Mouse (Mus musculus): ENCODE measurements around the gene Scnn1a.

The Scnn1a gene

DNA sequence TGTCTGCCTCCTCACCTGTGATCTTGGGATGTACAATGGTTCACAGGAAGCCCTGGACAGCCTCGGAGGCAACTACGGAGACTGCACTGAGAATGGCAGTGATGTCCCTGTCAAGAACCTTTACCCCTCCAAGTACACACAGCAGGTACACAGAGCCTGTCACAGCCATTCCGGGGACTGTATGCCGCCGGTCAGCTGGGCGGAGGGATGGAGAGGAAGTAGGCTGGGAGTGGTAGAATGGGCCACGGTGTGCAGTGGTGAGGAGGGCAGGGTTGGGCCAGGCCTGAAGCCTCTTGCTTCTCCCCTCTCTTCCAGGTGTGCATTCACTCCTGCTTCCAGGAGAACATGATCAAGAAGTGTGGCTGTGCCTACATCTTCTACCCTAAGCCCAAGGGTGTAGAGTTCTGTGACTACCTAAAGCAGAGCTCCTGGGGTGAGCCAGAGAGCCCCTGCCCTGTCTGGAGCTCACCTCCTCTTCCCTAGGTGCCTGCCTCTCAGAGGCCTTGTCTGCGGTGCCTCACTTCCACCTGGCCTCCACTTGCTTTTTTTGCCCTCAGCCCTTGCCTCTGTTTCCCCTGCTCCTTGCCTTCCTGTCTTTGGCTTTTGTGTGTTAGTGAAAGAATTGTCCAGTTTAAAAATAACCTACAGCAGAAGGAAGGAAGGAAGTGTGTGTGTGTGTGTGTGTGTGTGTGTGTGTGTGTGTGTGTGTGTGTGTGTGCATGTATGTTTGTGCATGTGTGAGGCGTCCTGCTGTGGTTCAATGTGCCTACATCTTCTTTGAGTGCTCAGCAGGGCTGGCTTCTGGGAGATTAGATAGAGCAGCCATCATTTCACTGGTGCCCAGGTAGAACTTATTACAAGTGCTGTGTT lies 18.6 kb downstream of the Scnn1a start:
- DNase-seq (ENCODE audit: extremely low read depth, insufficient read length, low spot score) = no peak

DNA sequence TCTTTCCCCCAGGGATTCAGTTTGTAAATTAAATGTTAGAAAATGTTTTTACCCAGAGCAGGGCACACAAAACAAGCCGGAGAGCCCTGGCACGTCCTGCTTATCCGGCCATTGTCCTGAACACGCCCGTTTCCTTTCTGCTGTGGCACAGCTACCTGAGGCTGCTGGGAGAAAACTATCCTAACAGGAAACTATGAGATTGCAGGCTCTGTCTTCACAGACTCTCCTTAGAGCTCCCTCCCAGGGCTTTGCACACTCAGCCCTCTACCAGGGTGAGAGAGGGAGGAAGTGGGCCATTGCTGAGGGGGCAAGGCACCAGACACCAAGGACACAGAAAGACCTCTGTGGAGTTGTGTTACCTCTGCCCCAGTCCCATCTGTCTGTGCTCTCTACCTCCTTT lies 19.8 kb downstream of the Scnn1a start:
- DNase-seq (ENCODE audit: extremely low read depth, insufficient read length, low spot score) = no peak

DNA sequence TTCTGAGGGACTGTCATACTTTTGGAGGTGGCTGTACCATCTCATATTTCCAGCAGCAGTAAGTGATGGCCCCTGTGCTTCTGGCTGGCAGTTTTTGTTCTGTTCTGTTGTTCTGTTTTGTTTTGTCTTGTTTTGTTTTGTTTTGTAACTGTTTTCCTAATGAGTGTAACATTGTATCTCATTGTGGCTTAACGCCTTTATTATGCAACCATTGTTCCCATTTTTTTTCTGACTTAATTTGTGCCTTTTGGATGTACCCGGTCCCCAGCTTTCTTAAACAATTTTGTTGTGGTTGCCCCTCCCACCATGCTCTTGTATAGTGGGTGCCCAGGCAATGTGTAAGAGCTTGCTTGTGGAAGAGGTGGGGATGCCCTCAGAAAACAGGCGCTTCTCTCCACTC lies 21.7 kb downstream of the Scnn1a start:
- no peak for DNase-seq (ENCODE audit: extremely low read depth, insufficient read length, low spot score)

DNA sequence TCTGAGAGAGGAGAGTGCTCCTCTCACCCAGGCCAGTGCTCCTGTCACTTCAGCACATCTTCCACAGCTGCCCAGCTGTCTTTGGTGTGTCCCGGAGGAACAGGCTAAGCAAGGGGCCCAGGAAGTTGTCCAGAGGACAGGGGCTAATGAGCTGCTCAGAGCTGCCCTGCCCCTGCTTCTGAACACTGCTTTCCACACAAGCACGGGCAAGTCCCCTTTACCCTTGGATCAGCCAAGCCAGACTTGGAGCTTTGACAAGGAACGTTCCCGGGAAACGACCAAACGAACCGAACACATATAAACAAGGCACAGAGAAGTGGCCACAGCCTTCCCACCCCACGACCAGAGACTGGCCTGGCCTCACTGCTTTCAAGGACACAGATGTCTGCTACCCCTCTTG lies 23.6 kb downstream of the Scnn1a start:
- DNase-seq (ENCODE audit: extremely low read depth, insufficient read length, low spot score) = no peak

DNA sequence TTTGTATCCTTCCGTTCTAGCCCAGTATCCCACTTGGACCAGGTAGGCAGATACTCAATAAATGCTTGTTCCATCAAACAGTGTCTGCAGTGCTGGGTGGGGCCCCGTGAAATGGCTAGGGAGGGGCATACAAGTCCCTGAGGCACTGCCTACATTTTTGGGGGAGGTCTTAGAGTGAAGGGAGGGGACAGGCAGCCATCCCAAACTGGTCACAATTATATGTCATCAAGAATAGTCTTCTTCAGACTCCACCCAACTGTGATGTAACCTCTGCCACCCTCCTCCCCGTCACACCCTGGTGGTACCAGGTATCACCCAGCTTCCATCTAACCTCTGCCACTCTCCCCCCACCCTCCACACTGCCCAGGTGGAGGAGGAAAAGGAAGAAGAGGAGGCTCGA lies 24.4 kb downstream of the Scnn1a start:
- no peak for DNase-seq (ENCODE audit: extremely low read depth, insufficient read length, low spot score)

DNA sequence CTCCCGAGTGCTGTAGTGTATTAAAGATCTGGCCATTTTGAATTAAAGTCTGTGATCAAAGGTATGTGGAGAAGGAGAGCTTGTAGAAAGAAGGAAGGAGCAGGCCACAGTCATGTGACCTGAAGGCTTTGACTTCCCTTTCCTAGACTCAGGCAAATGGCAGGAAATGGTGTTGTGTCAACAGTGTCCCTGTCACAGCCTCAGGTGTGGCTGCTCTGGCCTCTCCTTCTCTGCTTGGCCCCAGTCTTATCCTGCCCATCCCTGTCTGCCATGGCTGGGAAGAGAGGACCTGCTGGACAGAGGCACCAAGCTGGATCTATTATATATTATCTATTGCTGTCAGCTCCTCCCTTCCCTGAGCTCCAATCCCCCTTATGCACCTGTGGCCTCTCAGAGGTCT lies 25.2 kb downstream of the Scnn1a start:
- no peak for DNase-seq (ENCODE audit: extremely low read depth, insufficient read length, low spot score)

DNA sequence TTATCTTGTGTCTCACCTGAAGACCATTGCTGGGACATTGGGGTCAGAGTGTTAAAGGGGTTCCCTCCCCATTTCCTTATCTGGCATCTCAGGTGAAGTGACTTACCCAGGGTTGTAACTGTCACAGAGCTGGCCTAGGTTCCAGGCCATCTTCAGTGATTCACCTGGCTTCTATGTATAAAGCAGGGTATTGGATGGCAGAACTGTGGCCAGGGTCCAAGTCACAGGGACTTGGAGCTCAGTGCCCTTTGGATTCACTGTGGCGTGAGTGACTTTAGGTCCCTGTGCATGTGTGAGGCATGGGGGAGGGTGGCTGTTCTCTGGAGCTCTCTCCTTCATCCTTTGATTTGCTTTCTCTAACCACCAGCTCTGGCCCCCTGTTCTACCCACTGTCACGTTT lies 25.6 kb downstream of the Scnn1a start:
- DNase-seq (ENCODE audit: extremely low read depth, insufficient read length, low spot score) = no peak

DNA sequence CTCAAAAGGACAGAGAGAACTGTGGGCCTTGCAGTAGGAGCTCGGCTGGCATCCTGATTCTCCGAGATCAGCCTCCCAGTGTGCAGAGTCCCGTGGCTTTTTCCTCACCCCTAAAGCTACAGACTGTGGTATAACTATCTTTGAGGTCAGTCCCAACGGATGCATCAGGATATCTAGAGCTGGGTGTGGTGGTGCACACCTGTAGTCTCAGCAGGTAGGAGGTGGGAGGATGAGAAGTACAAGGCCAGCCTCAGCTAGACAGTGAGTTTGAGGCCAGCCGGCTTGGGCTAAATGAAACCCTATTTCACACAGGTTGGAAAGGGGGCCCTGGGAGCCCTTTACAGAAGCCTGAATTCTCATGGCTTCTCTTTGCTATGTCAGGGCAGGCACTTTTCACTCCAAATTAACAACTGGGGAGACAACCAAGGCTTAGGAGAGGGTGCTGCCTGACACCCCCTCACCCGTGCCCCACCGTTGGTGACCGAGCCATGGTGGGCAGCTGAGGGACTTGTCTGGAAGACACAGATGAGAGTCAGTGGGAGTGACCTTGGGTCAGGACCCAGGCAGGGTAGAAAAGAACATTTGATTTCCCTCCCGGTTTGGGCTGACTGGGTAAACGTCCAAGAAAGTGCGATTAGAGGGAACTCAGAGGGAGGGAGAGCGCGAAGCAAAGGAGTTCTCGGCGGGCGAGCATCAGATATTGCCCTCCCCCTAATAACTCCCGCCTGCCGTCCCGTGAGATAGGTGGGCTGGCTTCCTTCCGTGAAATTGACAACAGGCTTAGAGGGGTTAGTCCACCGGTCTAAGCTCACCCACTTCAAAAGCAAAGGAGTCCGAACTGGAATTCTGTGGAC lies 28.5 kb downstream of the Scnn1a start, which contains the start of gene Tnfrsf1a:
TSS of gene Tnfrsf1a (plus strand) at position 642 of the 854 bp plus-strand sequence.
- DNase-seq (ENCODE audit: extremely low read depth, insufficient read length, low spot score) = no peak

DNA sequence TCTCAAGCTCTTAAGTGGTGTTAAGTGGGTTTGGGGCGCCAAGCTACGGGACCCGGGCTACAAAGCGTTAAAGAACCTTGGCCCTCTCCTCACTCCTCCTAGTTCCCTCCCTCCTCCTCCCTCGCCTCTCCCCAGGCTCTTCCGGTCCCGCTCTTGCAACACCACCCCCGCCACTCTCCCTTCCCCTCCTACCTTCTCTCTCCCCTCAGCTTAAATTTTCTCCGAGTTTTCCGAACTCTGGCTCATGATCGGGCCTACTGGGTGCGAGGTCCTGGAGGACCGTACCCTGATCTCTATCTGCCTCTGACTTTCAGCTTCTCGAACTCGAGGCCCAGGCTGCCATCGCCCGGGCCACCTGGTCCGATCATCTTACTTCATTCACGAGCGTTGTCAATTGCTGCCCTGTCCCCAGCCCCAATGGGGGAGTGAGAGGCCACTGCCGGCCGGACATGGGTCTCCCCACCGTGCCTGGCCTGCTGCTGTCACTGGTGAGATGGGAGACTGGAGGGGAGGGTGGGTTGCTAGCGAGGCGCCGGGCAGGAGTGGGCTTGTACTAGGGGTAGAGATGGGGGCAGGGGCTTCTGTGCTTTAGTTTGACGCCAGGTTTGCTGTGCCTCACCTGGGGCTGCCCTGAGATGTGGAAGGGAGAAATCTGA lies 29.2 kb downstream of the Scnn1a start:
- peak; percentile 71 for DNase-seq (ENCODE audit: extremely low read depth, insufficient read length, low spot score)

DNA sequence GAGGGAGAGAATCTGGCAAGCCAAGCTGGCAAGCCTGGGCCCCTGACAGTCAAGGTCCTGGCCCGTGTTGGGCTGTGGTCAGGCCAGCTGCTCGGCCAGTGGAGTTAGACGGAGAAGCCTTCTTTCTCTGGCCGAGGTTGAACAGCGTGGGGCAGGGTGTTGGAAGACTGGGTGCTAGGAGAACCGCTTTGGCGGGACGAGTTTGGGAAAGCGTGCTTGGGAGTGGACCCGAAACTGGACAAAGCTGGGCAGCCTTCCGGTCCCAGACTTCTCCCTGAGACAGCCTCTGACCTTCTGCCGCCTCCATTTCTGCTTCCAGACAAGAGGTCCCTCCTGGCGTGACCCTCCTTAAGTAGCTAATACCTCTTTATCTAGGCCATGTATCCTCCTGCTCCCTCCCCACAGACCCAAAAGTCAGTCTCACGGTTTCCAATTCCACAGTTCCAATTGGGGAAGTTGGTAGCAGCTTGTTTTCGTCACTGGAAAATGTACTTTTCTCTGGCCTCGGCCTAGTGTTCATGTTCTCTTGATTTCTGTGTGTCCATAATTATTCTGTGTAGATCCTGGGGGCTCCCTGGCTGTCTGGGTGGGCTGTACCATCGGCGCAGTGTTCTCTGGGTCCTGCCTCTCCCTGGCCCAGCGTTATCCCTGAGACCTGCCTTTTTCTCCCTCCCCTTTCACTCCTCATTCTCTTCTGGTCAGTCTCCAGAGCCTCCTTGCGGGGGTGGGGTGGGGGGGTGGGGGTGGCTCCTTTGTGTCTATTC lies 30.0 kb downstream of the Scnn1a start:
- peak; percentile 61 for DNase-seq (ENCODE audit: extremely low read depth, insufficient read length, low spot score)

DNA sequence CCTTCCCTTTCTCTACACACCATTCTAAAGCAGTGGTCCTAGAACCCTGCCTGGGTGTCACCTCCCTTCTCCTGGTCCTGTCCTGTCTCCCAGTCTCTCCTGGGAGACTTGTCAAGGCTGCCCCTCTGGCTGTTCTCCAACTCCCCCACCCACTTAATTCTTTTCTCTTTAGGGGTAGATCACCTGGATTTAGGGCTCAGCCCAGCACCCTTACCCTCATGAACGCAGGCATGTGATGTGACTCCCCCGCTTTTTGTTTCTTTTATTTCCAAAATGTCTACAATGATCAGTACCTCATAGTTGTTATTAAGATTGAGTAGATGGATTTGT lies 30.5 kb downstream of the Scnn1a start:
- DNase-seq (ENCODE audit: extremely low read depth, insufficient read length, low spot score) = no peak

DNA sequence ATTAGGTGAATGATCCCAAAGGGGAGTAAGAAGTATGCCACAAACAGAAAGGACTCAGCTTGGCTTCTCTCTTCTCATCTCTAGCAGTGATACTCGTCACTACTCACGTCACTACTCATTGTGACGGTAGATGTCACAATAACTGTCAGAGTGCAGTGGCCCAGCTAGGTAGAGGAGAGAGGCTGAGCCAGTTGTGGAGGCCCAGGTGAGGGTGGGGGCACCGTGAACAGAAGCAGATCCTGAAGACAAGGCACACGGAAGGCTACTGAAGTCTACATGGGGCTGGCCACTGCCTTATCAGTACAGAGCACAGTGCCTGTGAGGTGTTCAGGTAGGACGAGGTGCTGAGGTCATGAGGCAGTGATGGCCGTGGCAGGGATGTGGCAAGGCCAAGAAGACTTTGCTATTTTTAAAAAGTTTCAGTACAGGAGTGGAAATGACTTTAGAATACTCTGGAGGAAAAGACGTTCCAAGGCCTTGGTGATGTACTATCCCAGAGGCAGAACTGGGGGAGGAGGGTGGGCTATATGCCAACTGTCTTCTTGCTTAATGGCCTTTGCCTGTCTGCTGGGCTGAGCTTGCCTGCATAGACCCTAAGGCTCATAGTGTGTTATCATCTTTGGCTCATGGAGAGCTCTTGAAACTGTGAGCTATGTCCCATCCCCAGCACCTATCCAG lies 31.0 kb downstream of the Scnn1a start:
- DNase-seq (ENCODE audit: extremely low read depth, insufficient read length, low spot score) = no peak

DNA sequence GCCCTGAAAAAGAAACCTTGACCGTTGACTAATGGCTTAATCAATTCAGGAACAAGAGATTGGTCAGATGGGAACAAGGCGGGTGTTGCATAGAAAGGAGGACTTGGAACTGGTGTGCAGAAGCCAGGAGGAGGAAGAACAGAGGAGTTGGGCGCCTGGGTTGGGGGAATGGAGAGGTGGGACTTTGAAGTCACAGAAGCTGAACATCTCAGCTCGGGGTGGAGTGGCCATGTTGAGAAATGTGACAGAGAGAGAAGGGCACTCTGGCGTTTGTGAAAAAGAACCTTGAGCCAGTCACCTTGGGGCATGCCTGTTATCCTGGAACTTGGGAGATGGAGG lies 31.6 kb downstream of the Scnn1a start:
- no peak for DNase-seq (ENCODE audit: extremely low read depth, insufficient read length, low spot score)

DNA sequence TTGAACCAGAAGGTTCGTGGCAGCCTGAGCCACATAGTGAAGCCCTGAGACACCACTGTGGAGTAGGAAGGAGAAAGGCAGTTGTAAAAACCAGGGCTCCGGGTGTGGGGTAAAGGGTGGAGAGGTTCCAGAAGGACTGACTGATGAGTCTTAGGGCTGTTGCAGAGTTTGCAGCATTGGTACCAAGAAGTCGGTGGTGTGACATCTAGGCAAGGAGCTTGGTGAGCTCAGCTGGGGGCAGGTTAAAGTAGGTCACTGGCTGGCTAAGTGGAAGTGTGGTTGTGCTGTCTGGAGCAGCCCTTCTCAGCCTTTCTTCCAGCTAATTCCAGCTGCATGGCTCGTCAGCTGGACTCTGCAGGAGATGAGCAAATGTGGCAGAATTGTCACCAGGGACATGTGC lies 32.4 kb downstream of the Scnn1a start:
- no peak for DNase-seq (ENCODE audit: extremely low read depth, insufficient read length, low spot score)

DNA sequence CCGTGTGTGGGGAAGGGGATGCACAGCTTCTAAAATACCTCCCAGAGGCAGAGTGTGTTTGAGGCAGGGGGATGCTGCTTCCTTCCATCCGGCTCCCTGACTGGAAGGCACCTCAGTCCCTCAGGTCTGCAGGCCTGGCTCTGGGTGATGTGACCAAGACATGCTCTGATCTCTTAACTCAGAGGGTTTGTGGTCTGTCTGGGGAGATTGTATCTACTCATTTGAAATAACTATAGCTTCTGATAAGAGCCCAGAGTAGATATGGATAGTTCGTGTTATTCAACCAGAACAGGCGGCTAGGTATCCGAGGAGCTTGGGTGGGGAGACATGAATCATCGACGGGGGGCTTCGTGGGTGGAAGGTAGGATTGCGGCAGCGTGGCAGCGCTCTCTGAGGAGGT lies 32.8 kb downstream of the Scnn1a start:
- DNase-seq (ENCODE audit: extremely low read depth, insufficient read length, low spot score) = no peak

DNA sequence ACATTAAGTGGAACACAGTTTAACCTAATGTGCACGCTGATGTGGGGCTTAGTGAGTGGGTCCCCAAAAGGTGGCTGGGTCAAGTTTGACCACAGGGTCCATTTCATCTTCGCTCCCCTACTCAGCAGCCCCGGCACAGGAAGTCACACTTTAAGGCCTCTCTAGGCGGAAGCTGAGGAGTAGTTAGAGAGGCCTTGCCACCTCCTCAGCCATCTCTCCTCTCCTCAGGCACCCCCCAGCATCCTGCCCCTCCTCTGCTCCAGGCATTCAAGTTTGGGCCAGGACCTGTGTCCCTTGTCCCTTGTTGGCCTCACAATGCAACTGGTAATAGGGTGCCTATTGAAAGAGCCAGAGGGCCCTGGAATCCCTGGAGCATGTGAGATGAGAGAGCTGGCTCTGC lies 33.2 kb downstream of the Scnn1a start:
- no peak for DNase-seq (ENCODE audit: extremely low read depth, insufficient read length, low spot score)

DNA sequence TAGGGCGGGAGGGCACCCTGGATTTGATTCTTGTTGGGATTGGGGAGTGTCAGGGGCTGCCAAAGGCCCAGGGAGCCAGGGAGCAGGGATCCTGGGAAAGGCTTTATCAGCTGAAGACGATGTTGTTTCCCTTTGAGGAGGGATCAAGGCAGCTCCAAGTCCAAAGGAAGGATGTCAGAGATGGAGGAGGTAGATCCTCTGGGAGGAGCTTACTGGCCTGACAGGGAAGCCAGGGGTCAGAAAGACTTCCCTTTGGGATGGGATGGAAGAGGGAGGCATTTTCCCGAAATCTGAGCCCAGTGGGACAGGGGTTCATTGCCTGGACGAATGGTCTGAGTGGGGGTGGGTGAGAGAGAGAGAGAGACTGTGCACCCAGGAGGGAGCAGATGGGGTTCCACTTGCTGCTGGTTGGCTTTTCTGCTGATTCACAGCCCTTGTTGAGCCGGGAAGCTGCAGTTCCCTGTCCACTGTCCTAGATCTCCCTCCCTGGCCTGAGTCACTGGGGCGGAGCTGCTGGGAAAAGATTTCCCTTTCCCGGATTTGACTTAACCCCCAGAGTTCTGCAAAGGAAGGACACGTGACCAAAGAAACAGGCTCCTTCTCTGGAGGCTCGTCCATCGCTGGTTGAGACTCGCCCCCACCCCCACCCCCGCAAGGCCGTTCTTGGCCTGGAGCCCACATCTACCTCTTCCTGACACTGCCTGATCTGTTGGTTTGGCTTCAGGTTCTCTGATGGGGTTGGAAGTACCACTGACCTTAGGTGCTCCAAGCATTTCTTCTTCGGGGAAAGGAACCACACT lies 34.1 kb downstream of the Scnn1a start:
- peak; percentile 72 for DNase-seq (ENCODE audit: extremely low read depth, insufficient read length, low spot score)

DNA sequence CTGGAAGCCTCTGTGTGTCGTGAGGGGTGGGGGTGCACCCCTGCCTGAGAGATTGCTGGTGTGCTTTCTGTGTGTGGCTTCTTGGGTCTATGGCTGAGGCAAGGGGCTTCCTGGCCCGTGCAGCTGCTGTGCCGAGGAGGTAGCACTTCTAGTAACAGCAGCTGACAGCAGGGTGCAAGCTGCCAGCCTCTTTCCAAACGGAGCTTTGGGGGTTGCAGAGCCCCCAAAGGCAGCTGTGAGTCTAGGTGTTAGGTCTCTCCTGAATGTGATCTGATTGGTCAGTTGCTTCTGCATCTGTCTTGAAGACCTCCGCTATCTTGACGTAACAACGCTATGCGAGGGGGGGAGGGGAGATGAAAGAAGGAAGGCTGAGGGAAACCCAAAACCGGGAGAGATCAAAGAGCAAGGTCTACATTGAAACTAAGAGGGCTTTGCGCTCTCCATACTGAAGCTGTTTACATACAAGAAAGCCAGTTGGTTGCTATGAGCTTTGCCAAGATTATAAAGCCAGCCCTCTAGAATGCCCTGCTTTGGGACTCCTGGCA lies 34.8 kb downstream of the Scnn1a start:
- no peak for DNase-seq (ENCODE audit: extremely low read depth, insufficient read length, low spot score)

DNA sequence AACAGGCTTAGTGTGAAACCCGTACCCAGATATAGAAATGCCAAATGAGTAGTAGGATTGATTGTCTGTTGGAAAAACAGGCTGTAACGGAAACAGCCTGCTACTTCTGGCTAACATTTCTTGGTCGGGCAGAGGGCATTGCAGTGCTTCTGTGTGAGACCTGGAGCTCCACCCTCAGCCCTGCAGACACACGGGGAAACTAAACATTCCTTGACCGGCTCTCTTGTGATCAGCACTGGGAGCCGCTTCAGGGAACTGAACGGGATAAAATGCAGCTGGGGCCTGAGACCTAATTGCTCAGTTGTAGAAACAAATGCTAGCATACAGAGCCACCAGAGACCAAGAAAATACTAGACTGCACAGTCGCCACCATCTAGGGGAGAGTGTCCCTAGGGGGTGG lies 35.8 kb downstream of the Scnn1a start:
- no peak for DNase-seq (ENCODE audit: extremely low read depth, insufficient read length, low spot score)

All from 3134 (cell line).